Mouse (Mus musculus) layer of hippocampus, adult 9-11 months (tissue): ENCODE results near the gene Rad51b.

Experiments
- DNase-seq: peaks from one replicate; pipeline ENCODE4 v3.0.0; 2022

Gene Rad51b

GRCm38 (mm10) chr12:79585336-79585735, 288.3 kb downstream of the Rad51b start:
- no peak for DNase-seq

- DNase-seq: no peak
Measured at GRCm38 (mm10) chr12:79588831-79589230, 291.7 kb downstream of the Rad51b start.

- DNase-seq: no peak
Measured at GRCm38 (mm10) chr12:79592206-79592605, 295.1 kb downstream of the Rad51b start.

- DNase-seq: no peak
Measured at GRCm38 (mm10) chr12:79596842-79597241, 299.8 kb downstream of the Rad51b start.

- no peak for DNase-seq
Measured at GRCm38 (mm10) chr12:79597351-79597750, 300.3 kb downstream of the Rad51b start.

GRCm38 (mm10) chr12:79597786-79598185, 300.7 kb downstream of the Rad51b start:
- DNase-seq: no peak

- no peak for DNase-seq
Measured at GRCm38 (mm10) chr12:79598496-79598895, 301.4 kb downstream of the Rad51b start.

GRCm38 (mm10) chr12:79598901-79599300, 301.8 kb downstream of the Rad51b start:
- no peak for DNase-seq

GRCm38 (mm10) chr12:79600149-79600769, 303.2 kb downstream of the Rad51b start:
- peak; percentile 10 for DNase-seq

- no peak for DNase-seq
Measured at GRCm38 (mm10) chr12:79602641-79603040, 305.6 kb downstream of the Rad51b start.

GRCm38 (mm10) chr12:79604850-79605249, 307.8 kb downstream of the Rad51b start:
- no peak for DNase-seq

- no peak for DNase-seq
Measured at GRCm38 (mm10) chr12:79606197-79606631, 309.1 kb downstream of the Rad51b start.

GRCm38 (mm10) chr12:79609399-79610010, 312.4 kb downstream of the Rad51b start:
- no peak for DNase-seq

GRCm38 (mm10) chr12:79610511-79611103, 313.5 kb downstream of the Rad51b start:
- DNase-seq: no peak

GRCm38 (mm10) chr12:79611665-79612064, 314.6 kb downstream of the Rad51b start:
- no peak for DNase-seq

- peak; percentile 73 for DNase-seq
Measured at GRCm38 (mm10) chr12:79612334-79613060, 315.4 kb downstream of the Rad51b start.

GRCm38 (mm10) chr12:79613061-79613788, 316.1 kb downstream of the Rad51b start:
- peak; percentile 34 for DNase-seq

- no peak for DNase-seq
Measured at GRCm38 (mm10) chr12:79613846-79614582, 316.9 kb downstream of the Rad51b start.

GRCm38 (mm10) chr12:79614583-79614953, 317.5 kb downstream of the Rad51b start:
- DNase-seq: no peak

GRCm38 (mm10) chr12:79615717-79616316, 318.7 kb downstream of the Rad51b start:
- DNase-seq: no peak

GRCm38 (mm10) chr12:79619009-79619408, 321.9 kb downstream of the Rad51b start:
- DNase-seq: no peak

GRCm38 (mm10) chr12:79620693-79621092, 323.6 kb downstream of the Rad51b start:
- no peak for DNase-seq
